Mouse (Mus musculus) lung, postnatal 0 days (tissue): ENCODE results near the gene Rgmb.

ENCODE experiments used
- CTCF ChIP-seq: IDR thresholded peaks from 2 replicates; pipeline ENCODE4 v1.5.1; 2016; ENCODE audit warnings: antibody characterized with exemption, mild to moderate bottlenecking
- EP300 ChIP-seq: IDR thresholded peaks from 2 replicates; pipeline ENCODE4 v1.6.1; 2016; ENCODE audit warnings: antibody characterized with exemption, mild to moderate bottlenecking, control low read depth

DNA sequence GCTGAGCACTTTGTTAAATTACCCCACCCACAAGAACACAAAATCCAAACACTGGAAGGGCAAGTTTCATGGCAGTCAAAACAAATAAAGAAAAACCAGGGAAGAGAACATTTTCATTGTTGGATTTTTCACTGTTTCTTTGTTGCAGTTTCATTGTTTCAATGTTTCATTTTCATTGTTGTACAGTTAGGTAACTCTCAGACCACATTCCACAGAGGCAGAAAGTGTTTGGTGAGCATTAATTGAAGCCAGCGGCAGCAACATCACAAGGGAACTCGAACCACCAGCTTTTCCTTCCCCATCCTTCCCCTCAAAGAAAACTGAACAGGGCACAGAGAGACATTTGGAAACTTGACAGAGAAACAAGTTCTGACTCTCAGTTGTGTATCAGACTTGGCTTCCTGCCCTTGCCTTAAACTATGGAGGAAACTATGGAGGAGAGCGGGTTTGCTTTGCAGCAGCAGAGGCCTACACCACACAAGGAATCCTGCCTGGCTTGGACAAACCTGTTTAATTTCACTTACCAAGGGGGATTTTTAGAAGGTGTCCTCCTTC is 17.1 kb downstream of the Rgmb start:
- TF ChIP-seq CTCF (no peak), EP300 (no peak)
